Mouse (Mus musculus) neural tube, embryonic 11.5 days (tissue): Measurements from ENCODE around the gene Plekha6. TPM values are rescaled to one million over a fixed set of nuclear protein-coding genes. Genes with fewer than 3 reads are reported as not detected.

Experiments used
- ATAC-seq: fragments of 200-750 bp; cut with Nextera tagmentation; 2 replicates; pipeline ENCODE4 v1.8.0; 2017; ENCODE audit warnings: moderate number of reproducible peaks, mild to moderate bottlenecking, moderate TSS enrichment, moderate library complexity; ENCODE audit not compliant: insufficient read depth, low FRiP score, low TSS enrichment
- DNase-seq: peaks from one replicate; pipeline ENCODE4 v3.0.0-alpha.2; 2015; ENCODE audit warnings: low spot score
- H3K27ac ChIP-seq: fragments of 300-500 bp; sonication (generic); 2 replicates; pipeline ENCODE4 v1.5.1; 2014; ENCODE audit warnings: low read depth, mild to moderate bottlenecking, low read length
- H3K27me3 ChIP-seq: fragments of 300-500 bp; sonication (generic); 2 replicates; pipeline ENCODE4 v1.6.1; 2014; ENCODE audit warnings: mild to moderate bottlenecking, low read length, mixed read lengths; ENCODE audit not compliant: control insufficient read depth, insufficient read depth
- H3K36me3 ChIP-seq: fragments of 300-500 bp; sonication (generic); 2 replicates; pipeline ENCODE4 v1.6.1; 2014; ENCODE audit warnings: mild to moderate bottlenecking, low read length, moderate library complexity, mixed read lengths; ENCODE audit not compliant: control insufficient read depth, insufficient read depth
- H3K4me1 ChIP-seq: fragments of 300-500 bp; sonication (generic); 2 replicates; pipeline ENCODE4 v1.6.1; 2014; ENCODE audit warnings: low read length, mixed read lengths; ENCODE audit not compliant: control insufficient read depth, insufficient read depth
- H3K4me2 ChIP-seq: fragments of 300-500 bp; sonication (generic); 2 replicates; pipeline ENCODE4 v1.6.1; 2014; ENCODE audit warnings: low read depth, mild to moderate bottlenecking, moderate library complexity
- H3K4me3 ChIP-seq: fragments of 300-500 bp; sonication (generic); 2 replicates; pipeline ENCODE4 v1.5.1; 2014; ENCODE audit warnings: low read depth, low read length
- H3K9ac ChIP-seq: fragments of 300-500 bp; sonication (generic); 2 replicates; pipeline ENCODE4 v1.6.1; 2014; ENCODE audit warnings: mild to moderate bottlenecking, low read length
- H3K9me3 ChIP-seq: fragments of 300-500 bp; sonication (generic); 2 replicates; pipeline ENCODE4 v1.6.1; 2016; ENCODE audit warnings: low read length; ENCODE audit not compliant: control insufficient read depth
- WGBS: fragments of 180-500 bp; shearing (Covaris S2); extraction: QIAGEN DNeasy Blood & Tissue Kit; methylation state at CpG from one replicate; pipeline ENCODE4 v1.1.7; 2014; 5-methylcytosine and 5-hydroxymethylcytosine counted together
- polyA plus RNA-seq: library from polyadenylated mRNA; unstranded; fragments of >200 nt; fragmentation: Nextera tagmentation; extraction: Ambion mirVana; gene quantifications from 2 replicates; pipeline ENCODE4 v1.2.1, GENCODE M21; 2014

Gene Plekha6
- polyA plus RNA-seq, 1 experiment from 2014 or later = 12.5 TPM

GRCm38 (mm10) chr1:133279632-133280093 is 115.7 kb downstream of the Plekha6 start:
- no peak overlapping the region for H3K9ac ChIP-seq
- no peaks in the 10 kb centered on the region for H3K27me3 ChIP-seq
- no peak overlapping the region for H3K4me2 ChIP-seq
- ATAC-seq (no peak), DNase-seq (no peak)
- H3K4me1 ChIP-seq = no peaks in the 10 kb centered on the region
- H3K36me3 ChIP-seq = no peaks in the 10 kb centered on the region
- no peak overlapping the region for H3K27ac ChIP-seq
- no peak overlapping the region for H3K4me3 ChIP-seq
- no peaks in the 10 kb centered on the region for H3K9me3 ChIP-seq
- 89% methylated on average over 11 of the region's 11 CpGs for WGBS

DNA sequence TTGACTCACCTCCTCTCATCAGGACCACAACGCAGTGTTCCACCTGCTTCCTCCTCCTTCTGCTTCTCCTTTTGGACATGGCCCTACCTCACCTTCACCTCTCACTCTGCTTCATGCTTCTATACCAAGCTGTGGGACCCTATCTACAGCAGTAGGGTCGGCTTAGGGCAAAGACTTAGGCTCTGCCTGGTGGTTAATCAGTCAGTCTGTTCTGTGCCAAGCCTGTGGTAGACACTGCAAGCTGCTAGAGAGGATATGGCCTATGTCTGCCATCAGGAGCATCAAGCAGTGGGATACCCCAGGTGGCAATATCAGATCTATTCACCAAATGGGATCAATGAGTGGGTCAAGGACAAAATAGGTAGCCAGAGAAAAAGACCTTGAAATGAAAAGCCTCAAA is 116.5 kb downstream of the Plekha6 start:
- no peak overlapping the region for H3K9ac ChIP-seq
- no peak for ATAC-seq
- no peaks in the 10 kb centered on the region for H3K4me1 ChIP-seq
- 80% methylated on average over 2 of the region's 2 CpGs for WGBS
- H3K27me3 ChIP-seq = no peaks in the 10 kb centered on the region
- no peak overlapping the region for H3K27ac ChIP-seq
- no peak overlapping the region for H3K4me3 ChIP-seq
- DNase-seq = no peak
- no peak overlapping the region for H3K4me2 ChIP-seq
- H3K9me3 ChIP-seq = no peaks in the 10 kb centered on the region
- peaks cover 4% of the 10 kb centered on the region for H3K36me3 ChIP-seq

GRCm38 (mm10) chr1:133285907-133286306 is 121.9 kb downstream of the Plekha6 start:
- no peak overlapping the region for H3K4me3 ChIP-seq
- no peaks in the 10 kb centered on the region for H3K27me3 ChIP-seq
- no peak overlapping the region for H3K27ac ChIP-seq
- no peak for DNase-seq
- no peaks in the 10 kb centered on the region for H3K9me3 ChIP-seq
- no peaks in the 10 kb centered on the region for H3K4me1 ChIP-seq
- H3K9ac ChIP-seq = no peak overlapping the region
- peaks cover 4% of the 10 kb centered on the region for H3K36me3 ChIP-seq
- no peak overlapping the region for H3K4me2 ChIP-seq
- ATAC-seq = no peak
- WGBS = 83% methylated on average over 6 of the region's 7 CpGs

DNA sequence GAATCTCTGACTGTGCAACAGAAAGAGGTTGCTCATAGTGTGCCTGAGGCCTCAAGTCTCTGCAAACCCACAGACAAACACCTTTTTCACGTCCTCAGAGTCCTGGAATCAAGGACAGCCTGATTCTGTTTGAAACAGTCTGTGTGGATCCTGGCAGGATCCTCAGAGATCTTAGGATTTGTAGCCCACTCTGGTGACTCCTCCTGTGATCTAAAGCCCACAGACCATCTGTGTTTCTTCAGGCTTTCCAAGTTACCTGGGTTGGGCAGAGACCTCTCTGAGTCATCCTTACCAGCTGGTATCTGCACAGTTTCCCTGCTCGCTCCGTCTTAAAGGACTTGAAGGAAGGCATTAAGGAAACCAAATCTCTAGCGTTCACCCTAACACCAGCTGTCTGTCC is 123.0 kb downstream of the Plekha6 start:
- Histone ChIP-seq H3K4me2 (no peak overlapping the region), H3K9ac (no peak overlapping the region), H3K36me3 (peaks cover 4% of the 10 kb centered on the region), H3K27me3 (no peaks in the 10 kb centered on the region), H3K27ac (no peak overlapping the region), H3K9me3 (no peaks in the 10 kb centered on the region), H3K4me1 (no peaks in the 10 kb centered on the region), H3K4me3 (no peak overlapping the region)
- ATAC-seq (no peak), DNase-seq (no peak)
- 83% methylated on average over 4 of the region's 4 CpGs for whole genome bisulfite sequencing

- Histone ChIP-seq H3K4me2 (no peak overlapping the region), H3K27ac (no peak overlapping the region), H3K9ac (no peak overlapping the region), H3K27me3 (no peaks in the 10 kb centered on the region), H3K9me3 (no peaks in the 10 kb centered on the region), H3K4me1 (no peaks in the 10 kb centered on the region), H3K4me3 (no peak overlapping the region), H3K36me3 (peaks cover 4% of the 10 kb centered on the region)
- 91% methylated on average over 12 of the region's 12 CpGs for WGBS
- ATAC-seq = no peak
- DNase-seq = no peak
Observed at GRCm38 (mm10) chr1:133287880-133288279, 123.9 kb downstream of the Plekha6 start.

GRCm38 (mm10) chr1:133291888-133292287 is 127.9 kb downstream of the Plekha6 start:
- Histone ChIP-seq H3K9me3 (no peaks in the 10 kb centered on the region), H3K27ac (no peak overlapping the region), H3K4me1 (no peaks in the 10 kb centered on the region), H3K27me3 (no peaks in the 10 kb centered on the region), H3K36me3 (no peaks in the 10 kb centered on the region), H3K4me2 (no peak overlapping the region), H3K4me3 (no peak overlapping the region), H3K9ac (no peak overlapping the region)
- ATAC-seq = no peak
- 90% methylated on average over 6 of the region's 6 CpGs for WGBS
- no peak for DNase-seq

GRCm38 (mm10) chr1:133292608-133293007 is 128.6 kb downstream of the Plekha6 start:
- H3K9ac ChIP-seq = no peak overlapping the region
- no peaks in the 10 kb centered on the region for H3K36me3 ChIP-seq
- ATAC-seq = no peak
- H3K27ac ChIP-seq = no peak overlapping the region
- H3K4me3 ChIP-seq = no peak overlapping the region
- no peak overlapping the region for H3K4me2 ChIP-seq
- no peaks in the 10 kb centered on the region for H3K27me3 ChIP-seq
- no peaks in the 10 kb centered on the region for H3K9me3 ChIP-seq
- DNase-seq = no peak
- no peaks in the 10 kb centered on the region; the same call in 1 of the 2 replicates for H3K4me1 ChIP-seq

- H3K4me3 ChIP-seq = no peak overlapping the region
- H3K27me3 ChIP-seq = no peaks in the 10 kb centered on the region
- no peaks in the 10 kb centered on the region for H3K36me3 ChIP-seq
- DNase-seq (no peak), ATAC-seq (no peak)
- H3K4me1 ChIP-seq = no peaks in the 10 kb centered on the region; the same call in 1 of the 2 replicates
- no peak overlapping the region for H3K4me2 ChIP-seq
- 92% methylated on average over 9 of the region's 9 CpGs for WGBS
- no peaks in the 10 kb centered on the region for H3K9me3 ChIP-seq
- H3K9ac ChIP-seq = no peak overlapping the region
- no peak overlapping the region for H3K27ac ChIP-seq
Observed at GRCm38 (mm10) chr1:133296376-133296775, 132.4 kb downstream of the Plekha6 start.

DNA sequence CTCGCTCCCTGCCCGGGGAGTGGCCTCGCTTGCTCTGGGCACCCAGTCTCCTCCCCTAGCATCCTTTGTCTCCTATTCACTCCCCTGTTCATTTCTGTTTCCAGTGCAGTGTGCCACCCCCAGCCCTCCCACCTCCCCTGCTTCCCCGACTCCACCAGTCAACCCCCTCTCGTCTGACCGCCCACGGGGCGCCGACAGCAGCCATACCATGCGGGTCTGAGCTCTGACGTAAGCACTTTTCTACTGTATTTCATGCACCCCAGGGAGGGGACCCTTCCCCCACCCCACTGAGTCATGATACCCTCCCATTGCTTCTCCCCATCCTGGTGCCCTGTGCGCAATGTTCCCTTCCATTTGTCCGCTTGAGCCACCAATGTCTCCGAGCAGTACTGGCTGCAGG is 134.8 kb downstream of the Plekha6 start:
- WGBS = 47% methylated on average over 14 of the region's 14 CpGs
- ATAC-seq = no peak
- Histone ChIP-seq H3K4me1 (no peaks in the 10 kb centered on the region; the same call in 1 of the 2 replicates), H3K27ac (no peak overlapping the region), H3K4me3 (no peak overlapping the region), H3K9me3 (no peaks in the 10 kb centered on the region), H3K4me2 (no peak overlapping the region), H3K9ac (no peak overlapping the region), H3K27me3 (no peaks in the 10 kb centered on the region), H3K36me3 (peaks cover 2% of the 10 kb centered on the region; the same call in 1 of the 2 replicates)
- DNase-seq = no peak
